Mouse (Mus musculus): Measurements from ENCODE around the gene 5330417C22Rik. TPM values are rescaled to one million over a fixed set of nuclear protein-coding genes. Genes with fewer than 3 reads are reported as not detected.

Gene 5330417C22Rik
- total RNA-seq, 4 experiments from 2014 or later = 0.16 to 0.20 TPM; not detected in 2

GRCm38 (mm10) chr3:108413634-108414360 lies 122.5 kb downstream of the 5330417C22Rik start:
- DNase-seq (ENCODE audit: low spot score) = no peak

- peak; percentile 10 for DNase-seq (ENCODE audit: low spot score)
These were observed 124.6 kb downstream of the 5330417C22Rik start for GRCm38 (mm10) chr3:108411754-108412121.

- no peak for DNase-seq (ENCODE audit: low spot score)
These were observed 125.1 kb downstream of the 5330417C22Rik start for GRCm38 (mm10) chr3:108411026-108411753.

- DNase-seq (ENCODE audit: low spot score) = no peak
These were observed 126.0 kb downstream of the 5330417C22Rik start for GRCm38 (mm10) chr3:108410359-108410714.

- DNase-seq (ENCODE audit: low spot score) = no peak
These were observed 126.5 kb downstream of the 5330417C22Rik start for GRCm38 (mm10) chr3:108409656-108410358.

GRCm38 (mm10) chr3:108408517-108409008 lies 127.8 kb downstream of the 5330417C22Rik start:
- DNase-seq (ENCODE audit: low spot score) = no peak

GRCm38 (mm10) chr3:108406306-108406885 lies 129.9 kb downstream of the 5330417C22Rik start:
- no peak for DNase-seq (ENCODE audit: low spot score)

Small RNA genes lying within 50 kb of the gene (microRNA-seq; reads per million reads assigned to microRNA genes)
- gene Gm22860 = not detected

Other genes with a start within 250 kb of the 5330417C22Rik start
- gene Mybphl, start 171.6 kb downstream of the 5330417C22Rik start, total RNA-seq (2022) = 10 to 100 TPM; 42.7 to 64.1 (median 55.8) TPM
- under 1 TPM in 3 of 4 experiments, not detected in 1; 0.20 to 0.31 (median 0.22) TPM for gene Psrc1, start 152.7 kb downstream of the 5330417C22Rik start, total RNA-seq (2022)
- gene Celsr2, start 121.0 kb downstream of the 5330417C22Rik start, total RNA-seq (2022) = 10 to 100 TPM in 2 of 4 experiments, 1 to 10 TPM in 2; 7.4 to 10.9 (median 9.0) TPM
- 10 to 100 TPM; 76.6 to 83.9 (median 80.0) TPM for gene Sars, start 91.3 kb downstream of the 5330417C22Rik start, total RNA-seq (2022)
- not detected for gene 1700013F07Rik, start 2.4 kb downstream of the 5330417C22Rik start, total RNA-seq (2022)
- gene Tmem167b, start 25.9 kb upstream of the 5330417C22Rik start, total RNA-seq (2022) = 10 to 100 TPM; 28.6 to 29.7 (median 29.1) TPM
- gene Taf13, start 35.2 kb upstream of the 5330417C22Rik start, total RNA-seq (2022) = 10 to 100 TPM; 13.2 to 17.9 (median 15.8) TPM
- 10 to 100 TPM in 2 of 4 experiments, 1 to 10 TPM in 2; 7.2 to 10.3 (median 8.9) TPM for gene Wdr47, start 54.7 kb upstream of the 5330417C22Rik start, total RNA-seq (2022)
- gene Clcc1, start 117.4 kb upstream of the 5330417C22Rik start, total RNA-seq (2022) = 10 to 100 TPM; 40.5 to 51.6 (median 47.0) TPM
- gene Gpsm2, start 185.8 kb upstream of the 5330417C22Rik start, total RNA-seq (2022) = 1 to 10 TPM in 1 of 4 experiments, under 1 TPM in 3; 0.41 to 1.3 (median 0.61) TPM
- under 1 TPM in 1 of 4 experiments, not detected in 3; 0.16 TPM for gene Aknad1, start 203.1 kb upstream of the 5330417C22Rik start, total RNA-seq (2022)

Data from heart, adult 8-10 months (tissue).